Mouse (Mus musculus): ENCODE measurements around the gene Ccdc90b. TPM values are rescaled to one million over a fixed set of nuclear protein-coding genes. Genes with fewer than 3 reads are reported as not detected.
A peak's percentile ranks its signal among the peaks of the same experiment; 100 is the strongest.

The Ccdc90b gene
- polyA plus RNA-seq, 1 experiment = 11.8 TPM

- H3K4me3 ChIP-seq (ENCODE audit: insufficient read depth, low read depth, low read length) = no peak overlapping the region
These were observed 29.9 kb downstream of the Ccdc90b start for GRCm38 (mm10) chr7:92590842-92591241.

GRCm38 (mm10) chr7:92604961-92605360 lies 44.0 kb downstream of the Ccdc90b start:
- no peak for DNase-seq
- Histone ChIP-seq H3K36me3 (ENCODE audit: control insufficient read depth, insufficient read depth, low read length) (no peaks in the 10 kb centered on the region), H3K27me3 (replicated peaks; ENCODE audit: control insufficient read depth, insufficient read depth, low read length) (no peaks in the 10 kb centered on the region), H3K4me1 (ENCODE audit: control insufficient read depth, insufficient read depth, low read length) (no peaks in the 10 kb centered on the region), H3K27ac (ENCODE audit: insufficient read depth, low read depth, low read length) (no peak overlapping the region), H3K4me3 (ENCODE audit: insufficient read depth, low read depth, low read length) (no peak overlapping the region)
- no peak for TF ChIP-seq CTCF (conservative IDR thresholded peaks at IDR 0.05; ENCODE audit: insufficient read depth, insufficient read length, low read depth, low read length)
- WGBS = 92% methylated on average over 7 of the region's 7 CpGs

More at GRCm38 (mm10) chr7:92590842-92591241, 29.9 kb downstream of the Ccdc90b start:
- H3K36me3 ChIP-seq (ENCODE audit: control insufficient read depth, insufficient read depth, low read length) = no peaks in the 10 kb centered on the region
- TF ChIP-seq POLR2A (IDR thresholded peaks at IDR 0.05; ENCODE audit: low read depth, low read length) (no peak), CTCF (conservative IDR thresholded peaks at IDR 0.05; ENCODE audit: insufficient read depth, insufficient read length, low read depth, low read length) (no peak)
- WGBS = 75% methylated on average over 2 of the region's 2 CpGs
- no peaks in the 10 kb centered on the region for H3K27me3 ChIP-seq (replicated peaks; ENCODE audit: control insufficient read depth, insufficient read depth, low read length)
- no peak for DNase-seq
- H3K4me1 ChIP-seq (ENCODE audit: control insufficient read depth, insufficient read depth, low read length) = no peaks in the 10 kb centered on the region
- H3K27ac ChIP-seq (ENCODE audit: insufficient read depth, low read depth, low read length) = no peak overlapping the region

GRCm38 (mm10) chr7:92610830-92611229 lies 49.9 kb downstream of the Ccdc90b start:
- TF ChIP-seq CTCF (conservative IDR thresholded peaks at IDR 0.05; ENCODE audit: insufficient read depth, insufficient read length, low read depth, low read length) (no peak), POLR2A (IDR thresholded peaks at IDR 0.05; ENCODE audit: low read depth, low read length) (no peak)
- Histone ChIP-seq H3K4me1 (ENCODE audit: control insufficient read depth, insufficient read depth, low read length) (no peaks in the 10 kb centered on the region), H3K27me3 (replicated peaks; ENCODE audit: control insufficient read depth, insufficient read depth, low read length) (no peaks in the 10 kb centered on the region), H3K36me3 (ENCODE audit: control insufficient read depth, insufficient read depth, low read length) (no peaks in the 10 kb centered on the region), H3K4me3 (ENCODE audit: insufficient read depth, low read depth, low read length) (no peak overlapping the region), H3K27ac (ENCODE audit: insufficient read depth, low read depth, low read length) (no peak overlapping the region)
- 77% methylated on average over 7 of the region's 7 CpGs for WGBS
- DNase-seq = no peak

GRCm38 (mm10) chr7:92624488-92624887 lies 63.5 kb downstream of the Ccdc90b start:
- Histone ChIP-seq H3K4me3 (ENCODE audit: insufficient read depth, low read depth, low read length) (no peak overlapping the region), H3K36me3 (ENCODE audit: control insufficient read depth, insufficient read depth, low read length) (no peaks in the 10 kb centered on the region), H3K27me3 (replicated peaks; ENCODE audit: control insufficient read depth, insufficient read depth, low read length) (no peaks in the 10 kb centered on the region), H3K27ac (ENCODE audit: insufficient read depth, low read depth, low read length) (no peak overlapping the region), H3K4me1 (ENCODE audit: control insufficient read depth, insufficient read depth, low read length) (no peaks in the 10 kb centered on the region)
- no peak for DNase-seq
- 28% methylated on average over 2 of the region's 2 CpGs for WGBS
- TF ChIP-seq CTCF (conservative IDR thresholded peaks at IDR 0.05; ENCODE audit: insufficient read depth, insufficient read length, low read depth, low read length) (no peak), POLR2A (IDR thresholded peaks at IDR 0.05; ENCODE audit: low read depth, low read length) (no peak)

- peak; percentile 43 for DNase-seq
These were observed 69.2 kb downstream of the Ccdc90b start for GRCm38 (mm10) chr7:92630167-92630566.

More at GRCm38 (mm10) chr7:92630167-92630566, 69.2 kb downstream of the Ccdc90b start:
- WGBS = 46% methylated on average over 2 of the region's 2 CpGs
- TF ChIP-seq POLR2A (IDR thresholded peaks at IDR 0.05; ENCODE audit: low read depth, low read length) (no peak), CTCF (conservative IDR thresholded peaks at IDR 0.05; ENCODE audit: insufficient read depth, insufficient read length, low read depth, low read length) (peak; percentile 48)
- H3K27me3 ChIP-seq (replicated peaks; ENCODE audit: control insufficient read depth, insufficient read depth, low read length) = no peaks in the 10 kb centered on the region
- no peaks in the 10 kb centered on the region for H3K36me3 ChIP-seq (ENCODE audit: control insufficient read depth, insufficient read depth, low read length)
- no peak overlapping the region for H3K27ac ChIP-seq (ENCODE audit: insufficient read depth, low read depth, low read length)
- H3K4me1 ChIP-seq (ENCODE audit: control insufficient read depth, insufficient read depth, low read length) = no peaks in the 10 kb centered on the region
- no peak overlapping the region for H3K4me3 ChIP-seq (ENCODE audit: insufficient read depth, low read depth, low read length)

Other genes with a start within 250 kb of the Ccdc90b start
- gene Ankrd42, start 76.0 kb downstream of the Ccdc90b start, polyA plus RNA-seq (2012; rRNA removed) = 2.3 TPM in 2 replicates
- 15.5 and 17.5 TPM in 2 replicates for gene Pcf11, start 108.8 kb downstream of the Ccdc90b start, polyA plus RNA-seq (2012; rRNA removed)
- 1.0 and 1.3 TPM in 2 replicates for gene Rab30, start 180.5 kb downstream of the Ccdc90b start, polyA plus RNA-seq (2012; rRNA removed)

All from kidney, adult 2 months (tissue).